Mouse (Mus musculus) cerebellum, adult 2 months (tissue): ENCODE data around the gene Dlgap4.

Experiments used
- CTCF ChIP-seq: fragments of 200-500 bp; IDR thresholded peaks from 2 replicates; pipeline ENCODE4 v1.5.1; 2011; ENCODE audit warnings: low read depth, mild to moderate bottlenecking, control low read depth, low read length, moderate library complexity, borderline replicate concordance; ENCODE audit not compliant: insufficient read depth
- POLR2A ChIP-seq: fragments of 200-500 bp; IDR thresholded peaks from 2 replicates; pipeline ENCODE4 v1.6.1; 2011; ENCODE audit warnings: low read length, control low read depth, borderline replicate concordance; ENCODE audit not compliant: insufficient read depth

GRCm38 (mm10) chr2:156613081-156613540, 394 bp upstream of the Dlgap4 start:
- TF ChIP-seq CTCF, result peak; percentile 69
- 0 out of 2 replicates have a peak, but pooled peaks have one; percentile 27 for TF ChIP-seq POLR2A
